Mouse (Mus musculus): Measurements from ENCODE around the gene Strn4.

Gene Strn4

DNA sequence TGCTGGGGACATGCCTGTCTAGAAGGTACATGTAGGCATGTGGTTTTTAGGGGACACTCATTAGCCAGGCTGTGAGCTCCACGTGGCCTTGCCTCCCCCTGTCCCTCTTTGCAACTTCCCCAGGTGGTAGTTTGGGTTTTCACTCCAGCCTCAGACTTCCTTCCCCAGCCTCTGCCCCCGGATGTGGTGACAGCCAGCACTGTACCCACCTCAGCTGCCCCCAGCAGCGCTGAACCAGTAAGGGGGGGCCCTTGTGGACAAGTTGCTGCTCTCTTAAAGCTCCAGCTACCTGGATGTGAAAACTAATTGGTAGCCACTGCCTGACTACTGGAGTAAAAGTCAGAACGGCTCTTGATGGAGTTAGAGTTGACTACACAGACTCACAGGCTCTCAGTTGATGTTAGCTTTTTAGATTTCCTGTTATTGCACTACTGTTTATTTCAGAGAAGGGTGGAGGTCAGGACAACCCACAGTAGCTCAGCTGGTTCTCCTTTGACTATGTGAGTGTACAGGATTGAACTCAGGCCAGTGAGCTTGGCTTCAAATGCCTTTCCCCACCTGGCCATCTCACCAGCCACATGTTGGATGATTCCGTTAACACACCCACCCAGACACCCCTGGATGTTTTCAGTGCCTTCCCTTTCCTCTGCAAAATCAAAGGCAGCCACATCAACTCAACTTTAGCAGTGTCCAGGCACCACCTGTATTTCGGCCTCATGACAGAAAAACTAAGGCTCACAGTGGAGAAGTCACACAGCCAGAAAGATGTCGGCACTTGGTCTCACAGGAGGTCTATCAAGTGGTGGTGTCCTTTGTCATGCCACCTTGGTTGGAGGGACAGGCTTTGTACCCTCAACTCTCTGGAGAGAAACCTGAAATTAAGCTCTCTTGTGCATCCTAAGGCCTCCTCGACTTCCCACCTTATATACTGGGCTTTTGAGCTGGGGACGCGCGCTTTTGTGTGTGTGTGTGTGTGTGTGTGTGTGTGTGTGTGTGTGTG is 26.2 kb downstream of the Strn4 start:
- DNase-seq (ENCODE audit: low spot score in 2 of 2), result no peak

- peak; percentile 92 to 93 for DNase-seq (ENCODE audit: low spot score in 2 of 2)
Observed at GRCm38 (mm10) chr7:16842645-16843063, 27.0 kb downstream of the Strn4 start, which contains the start of gene Prkd2. TSS of gene Prkd2 (plus strand) at chr7:16842902.

- DNase-seq (ENCODE audit: low spot score in 2 of 2), result peak; percentile 44 to 55
Observed at GRCm38 (mm10) chr7:16843441-16844171, 27.9 kb downstream of the Strn4 start.

DNA sequence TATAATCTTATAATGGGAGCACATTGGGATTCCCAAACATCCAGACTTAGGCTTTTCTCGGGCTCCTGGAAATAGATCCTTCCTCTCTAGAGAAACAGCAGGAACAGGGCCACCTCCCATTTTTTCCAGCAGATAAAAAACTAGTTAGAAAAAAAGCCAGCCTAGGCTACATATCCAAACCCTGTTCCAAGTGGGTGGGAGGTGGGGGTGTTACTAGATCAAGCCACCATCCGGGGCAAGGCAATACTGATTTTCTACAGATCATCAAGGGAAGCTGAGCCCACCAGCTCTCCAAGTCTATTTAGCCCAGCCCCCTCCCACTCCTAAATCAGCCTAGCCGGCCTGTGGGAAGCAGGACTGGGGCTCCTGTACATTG is 29.0 kb downstream of the Strn4 start:
- DNase-seq (ENCODE audit: low spot score in 2 of 2), result no peak

- no peak for DNase-seq (ENCODE audit: low spot score in 2 of 2)
Observed at GRCm38 (mm10) chr7:16845072-16845819, 29.6 kb downstream of the Strn4 start.

DNA sequence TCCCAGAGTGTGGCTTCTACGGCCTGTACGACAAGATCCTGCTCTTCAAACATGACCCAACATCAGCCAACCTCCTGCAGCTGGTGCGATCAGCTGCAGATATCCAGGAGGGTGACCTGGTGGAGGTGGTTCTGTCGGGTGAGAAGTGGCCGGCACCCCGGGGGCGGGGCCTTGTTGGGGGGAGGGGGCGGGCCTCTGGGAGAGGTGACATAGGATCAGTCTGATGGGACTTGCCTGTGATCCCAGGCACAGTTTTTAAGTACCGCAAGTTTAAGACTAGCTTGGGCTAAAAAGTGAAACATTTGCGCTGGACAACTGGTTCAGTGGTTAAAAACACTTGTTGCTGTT is 30.1 kb downstream of the Strn4 start:
- no peak for DNase-seq (ENCODE audit: low spot score in 2 of 2)

GRCm38 (mm10) chr7:16846775-16847174 is 31.1 kb downstream of the Strn4 start:
- no peak for DNase-seq (ENCODE audit: low spot score in 2 of 2)

GRCm38 (mm10) chr7:16847507-16847906 is 31.8 kb downstream of the Strn4 start:
- no peak for DNase-seq (ENCODE audit: low spot score in 2 of 2)

GRCm38 (mm10) chr7:16848579-16848978 is 32.9 kb downstream of the Strn4 start:
- DNase-seq (ENCODE audit: low spot score in 2 of 2), result no peak

DNA sequence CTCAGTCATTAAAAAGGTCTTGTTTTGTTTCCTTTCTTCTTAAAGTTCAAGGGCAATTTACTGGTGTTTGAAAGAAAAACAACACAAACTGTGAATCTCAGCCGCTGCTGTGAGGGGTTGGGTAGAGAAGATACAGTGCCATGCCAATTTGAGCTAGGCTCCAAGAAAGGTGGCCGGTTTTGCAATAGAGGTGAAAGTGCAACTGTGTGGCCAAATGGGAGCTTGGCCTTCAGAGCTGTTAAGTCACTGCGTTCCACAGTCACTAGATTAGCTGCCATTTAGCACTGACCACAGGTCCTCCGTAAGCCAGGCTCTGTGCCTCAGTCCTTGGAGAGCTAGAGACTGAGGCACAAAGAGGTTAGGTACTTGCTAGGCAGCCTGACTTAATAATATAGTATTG is 35.9 kb downstream of the Strn4 start:
- peak in 1 of 2 experiments; percentile 29 for DNase-seq (ENCODE audit: low spot score in 2 of 2)

DNA sequence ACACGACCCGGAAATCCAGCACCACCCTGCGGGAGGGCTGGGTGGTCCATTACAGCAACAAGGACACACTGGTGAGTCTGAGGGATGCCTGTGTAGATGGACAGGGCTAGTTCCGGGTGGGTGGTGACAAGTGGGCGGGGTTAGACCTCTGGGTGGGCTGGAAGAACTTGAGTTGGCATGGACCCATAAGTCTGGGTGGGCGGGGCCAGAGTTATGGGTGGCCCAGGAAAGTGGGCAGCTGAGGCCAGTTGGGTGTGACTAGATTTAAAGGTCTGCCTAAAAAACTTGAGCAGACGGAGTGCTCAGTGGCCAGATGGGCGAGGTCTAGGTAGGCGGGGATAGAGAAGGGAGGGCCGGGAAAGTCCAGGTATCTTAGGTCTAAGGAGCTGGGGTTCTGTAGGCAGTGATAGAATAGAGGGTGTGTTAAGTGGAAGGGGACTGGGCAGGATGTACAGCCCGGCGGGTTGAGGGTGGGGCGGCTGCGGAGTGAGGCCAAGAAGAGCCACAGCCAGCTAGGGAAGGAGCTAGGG is 37.7 kb downstream of the Strn4 start:
- DNase-seq (ENCODE audit: low spot score in 2 of 2), result peak in 1 of 2 experiments; percentile 33

DNA sequence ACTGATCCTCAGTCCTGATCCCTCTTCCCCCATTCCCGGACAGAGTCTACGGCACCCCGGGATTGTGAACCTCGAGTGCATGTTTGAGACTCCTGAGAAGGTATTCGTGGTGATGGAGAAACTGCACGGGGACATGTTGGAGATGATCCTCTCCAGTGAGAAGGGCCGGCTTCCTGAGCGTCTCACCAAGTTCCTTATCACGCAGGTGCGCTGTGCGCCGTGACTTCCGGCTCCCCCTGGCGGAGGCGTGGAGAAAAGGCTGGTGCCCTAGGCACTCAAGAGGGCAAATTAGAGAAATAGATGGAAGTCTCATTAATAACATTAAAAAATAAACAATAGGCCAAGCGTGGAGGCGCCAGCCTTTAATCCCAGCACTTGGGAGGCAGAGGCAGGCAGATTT is 42.6 kb downstream of the Strn4 start:
- peak in 1 of 2 experiments; percentile 38 for DNase-seq (ENCODE audit: low spot score in 2 of 2)

DNA sequence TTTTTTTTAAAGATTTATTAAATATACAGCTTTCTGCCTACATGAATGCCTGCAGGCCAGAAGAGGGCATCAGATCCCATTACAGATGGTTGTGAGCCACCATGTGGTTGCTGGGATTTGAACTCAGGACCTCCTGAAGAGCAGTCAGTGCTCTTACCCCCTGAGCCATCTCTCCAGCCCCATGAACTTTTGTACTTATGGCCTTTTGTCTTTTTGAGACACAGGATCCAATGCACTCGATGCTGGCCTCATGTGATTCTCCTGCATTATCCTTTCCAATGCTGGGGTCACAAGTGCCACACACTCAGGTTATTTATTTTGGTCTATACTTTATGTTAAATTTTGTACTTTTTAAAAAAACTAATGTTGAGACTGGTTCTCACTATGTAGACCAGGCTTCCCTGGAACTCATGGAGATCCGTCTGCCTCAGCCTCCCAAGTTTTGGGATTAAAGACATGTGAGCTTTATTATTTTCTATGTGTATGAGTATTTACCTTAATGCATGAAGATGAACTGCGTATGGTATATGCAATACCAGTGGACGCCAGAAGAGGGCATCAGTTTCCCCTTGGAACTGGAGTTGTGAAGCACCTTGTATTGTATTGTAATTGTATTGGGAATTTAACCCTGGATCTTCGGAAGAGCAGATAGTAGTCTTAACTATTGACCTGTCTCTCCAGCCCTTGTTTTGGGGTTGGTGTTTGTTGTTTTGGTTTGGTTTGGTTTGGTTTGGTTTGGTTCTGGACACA is 44.4 kb downstream of the Strn4 start:
- peak in 1 of 2 experiments; percentile 33 for DNase-seq (ENCODE audit: low spot score in 2 of 2)

DNA sequence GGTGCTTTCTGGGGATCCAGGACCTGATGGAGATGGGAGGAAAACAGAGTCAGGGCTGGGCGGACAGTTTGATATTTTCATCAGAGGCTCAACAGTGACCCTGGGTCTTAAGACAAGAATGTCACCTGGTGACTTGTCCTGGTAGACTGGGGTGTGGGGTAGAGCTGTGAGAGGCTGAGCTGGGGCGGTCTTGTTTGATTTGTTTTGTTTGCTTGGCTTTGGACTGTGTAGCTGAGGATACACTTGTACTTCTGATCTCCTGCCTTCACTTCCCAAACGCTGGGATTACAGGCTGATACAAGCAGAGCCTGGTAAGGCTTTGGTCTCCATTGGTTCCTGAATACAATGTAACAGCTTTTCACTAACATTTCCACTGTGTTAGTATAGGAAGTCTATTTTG is 51.8 kb downstream of the Strn4 start:
- no peak for DNase-seq (ENCODE audit: low spot score in 2 of 2)

- DNase-seq (ENCODE audit: low spot score in 2 of 2), result no peak
Observed at GRCm38 (mm10) chr7:16869497-16869896, 53.8 kb downstream of the Strn4 start.

- DNase-seq (ENCODE audit: low spot score in 2 of 2), result no peak
Observed at GRCm38 (mm10) chr7:16871600-16871999, 55.9 kb downstream of the Strn4 start.

- no peak for DNase-seq (ENCODE audit: low spot score in 2 of 2)
Observed at GRCm38 (mm10) chr7:16872478-16872877, 56.8 kb downstream of the Strn4 start.

DNA sequence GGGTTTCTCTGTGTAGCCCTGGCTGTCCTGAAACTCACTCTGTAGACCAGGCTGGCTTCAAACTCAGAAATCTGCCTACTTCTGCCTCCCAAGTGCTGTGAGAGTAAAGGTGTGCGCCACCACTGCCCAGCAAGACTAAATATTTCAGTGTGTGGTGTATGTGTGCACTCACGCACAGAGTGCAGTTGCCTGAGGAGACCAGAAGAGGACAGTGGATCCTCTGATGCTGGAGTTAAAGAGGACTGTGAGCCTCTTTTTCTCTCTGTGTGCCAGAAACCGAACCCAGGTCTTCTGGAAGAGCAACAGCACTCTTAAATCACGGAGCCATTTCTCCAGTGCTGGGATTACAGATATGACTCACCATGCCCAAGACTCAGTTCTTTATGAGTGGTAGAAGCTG is 57.7 kb downstream of the Strn4 start:
- DNase-seq (ENCODE audit: low spot score in 2 of 2), result no peak

- DNase-seq (ENCODE audit: low spot score in 2 of 2), result peak; percentile 61 to 81
Observed at GRCm38 (mm10) chr7:16874190-16874589, 58.5 kb downstream of the Strn4 start.

- DNase-seq (ENCODE audit: low spot score in 2 of 2), result peak; percentile 99 to 100
Observed at GRCm38 (mm10) chr7:16874756-16875309, 59.1 kb downstream of the Strn4 start.

DNA sequence AGATGAGACGGTGACA is 59.4 kb downstream of the Strn4 start, which contains the start of gene Dact3:
Dact3 (plus strand) TSS at position 8 of the 16 bp plus-strand sequence.
- no peak for DNase-seq (ENCODE audit: low spot score in 2 of 2)
